Mouse (Mus musculus) testis, postnatal 10 days (tissue): Measurements from ENCODE around the gene Znrd1as.

Experiments
- DNase-seq: peaks from one replicate; pipeline ENCODE4 v3.0.0; 2021; ENCODE audit warnings: low spot score

The Znrd1as gene

GRCm38 (mm10) chr17:36997033-36997735 lies 38.8 kb downstream of the Znrd1as start:
- DNase-seq: peak; percentile 90

DNA sequence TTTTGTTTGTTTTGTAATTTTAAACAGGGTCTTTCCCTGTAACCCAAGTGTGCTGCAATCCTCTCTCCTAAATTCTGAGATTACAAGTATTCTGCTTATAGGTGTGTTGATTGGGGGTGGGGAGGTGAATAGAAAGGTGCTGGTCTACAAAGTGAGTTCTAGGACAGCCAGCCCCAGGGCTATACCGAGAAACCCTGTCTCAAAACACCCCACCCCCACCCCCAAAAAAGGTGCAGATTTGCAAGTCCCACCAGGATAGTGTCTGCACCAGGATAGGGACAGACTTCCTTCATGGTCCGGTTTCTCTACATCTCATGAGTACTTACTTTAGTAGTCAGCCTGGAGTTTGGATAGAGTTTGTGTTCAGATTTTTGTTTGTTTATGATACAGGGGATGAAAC lies 40.1 kb downstream of the Znrd1as start:
- no peak for DNase-seq

DNA sequence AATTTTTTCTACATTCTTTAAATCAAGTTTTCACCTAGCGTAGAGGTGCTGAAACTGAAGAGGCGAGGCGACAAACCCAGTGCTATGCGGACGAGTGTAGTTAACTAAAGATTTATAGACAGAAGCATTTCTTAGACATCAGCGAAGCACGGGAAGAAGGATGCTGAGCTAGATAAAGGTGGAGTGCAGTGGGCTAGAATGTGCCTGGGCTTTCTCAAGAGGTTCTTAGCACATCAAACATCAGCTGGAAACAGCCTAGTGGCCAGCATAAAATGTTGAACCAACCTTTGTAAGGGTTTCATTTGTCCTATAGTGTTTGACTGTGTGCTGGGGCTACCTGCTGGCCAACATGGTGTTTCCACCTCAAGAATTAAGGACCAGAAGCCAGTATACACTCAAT lies 42.5 kb downstream of the Znrd1as start, which contains the start of gene Zfp57:
TSS of gene Zfp57 (plus strand) at position 301 of the 400 bp plus-strand sequence.
- no peak for DNase-seq

DNA sequence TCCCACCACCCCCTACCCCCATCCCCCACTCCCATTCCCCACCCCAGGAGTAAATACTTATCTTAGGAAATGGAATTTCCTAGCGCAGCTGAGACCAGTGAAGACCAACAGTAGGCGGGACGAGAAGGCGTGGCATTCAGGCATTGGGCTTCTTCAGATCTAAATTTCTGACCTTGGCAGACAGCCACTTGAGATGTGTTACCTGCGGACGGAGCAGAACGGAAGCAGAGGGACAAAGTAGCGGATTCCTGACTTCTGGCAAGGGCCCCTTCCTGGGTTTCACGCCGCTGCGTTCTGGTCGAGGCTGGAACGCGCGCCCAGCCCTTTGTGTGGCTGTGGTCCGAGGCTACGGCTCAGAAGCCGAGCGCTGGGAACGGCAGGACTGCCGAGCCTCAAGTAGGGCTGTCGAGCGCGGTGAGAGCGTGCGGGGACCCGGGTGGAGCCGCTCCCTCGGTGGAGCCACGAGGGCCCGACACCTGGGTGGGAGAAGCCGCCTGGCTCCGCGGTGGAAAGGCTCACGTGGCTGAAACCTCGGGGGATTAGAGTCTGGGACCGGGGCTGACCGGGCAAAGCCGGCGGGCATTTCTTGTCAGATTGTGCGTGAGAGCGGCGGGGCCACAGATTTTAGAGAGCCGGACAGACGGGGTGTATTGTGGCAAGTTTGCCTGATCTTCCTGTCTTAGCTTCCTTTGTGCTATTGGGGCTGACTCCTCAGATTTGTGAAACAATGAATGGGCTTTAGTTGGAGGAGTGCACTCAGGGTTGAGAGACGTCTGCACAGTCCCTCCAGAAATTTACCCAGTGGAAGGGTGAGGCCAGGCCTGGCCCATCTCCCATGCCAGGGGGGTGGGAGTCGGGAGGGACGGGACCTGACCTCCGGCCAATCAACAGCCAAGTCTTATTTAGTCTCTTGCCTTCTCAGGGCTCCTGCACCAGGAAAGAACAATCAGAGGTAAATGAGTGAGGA lies 44.3 kb downstream of the Znrd1as start:
- DNase-seq: peak; percentile 60

DNA sequence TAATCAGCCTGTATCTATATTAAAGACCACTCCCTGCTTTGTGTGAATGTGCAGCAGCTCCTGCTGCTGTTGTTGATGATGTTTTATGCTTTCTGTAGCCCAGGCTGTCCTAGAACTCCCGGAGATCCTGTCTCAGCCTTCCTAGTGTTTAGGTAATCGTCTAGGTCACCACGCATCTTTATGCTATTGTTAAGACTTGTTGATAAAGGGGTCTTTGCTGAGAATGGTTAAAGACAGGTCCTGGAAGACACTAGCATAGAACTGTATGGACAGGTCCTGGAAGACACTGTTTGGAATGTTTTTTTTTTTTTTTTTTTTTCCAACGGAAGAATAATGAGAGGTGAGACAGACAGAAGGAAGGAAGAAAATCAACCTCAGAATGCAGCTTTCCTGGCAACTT lies 45.0 kb downstream of the Znrd1as start:
- no peak for DNase-seq

DNA sequence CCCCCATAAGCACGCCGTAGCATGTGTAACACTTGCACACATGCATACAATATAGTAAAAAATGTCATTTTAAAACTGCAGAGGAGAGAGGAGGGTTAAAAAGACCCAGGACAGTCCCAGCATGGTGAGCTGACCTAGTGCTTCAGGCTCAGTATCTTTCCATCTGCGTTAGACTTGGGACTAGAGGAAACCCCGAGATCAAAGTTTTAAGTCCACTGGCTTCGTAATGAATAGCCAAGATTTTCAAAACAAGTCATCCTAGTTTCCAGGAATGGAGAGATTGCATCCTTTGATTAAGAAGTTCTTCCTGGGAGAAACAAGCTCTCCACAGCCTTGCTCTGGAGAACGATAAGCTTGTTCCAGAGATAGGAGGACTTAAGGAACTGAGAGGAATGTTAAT lies 49.8 kb downstream of the Znrd1as start:
- DNase-seq: no peak

DNA sequence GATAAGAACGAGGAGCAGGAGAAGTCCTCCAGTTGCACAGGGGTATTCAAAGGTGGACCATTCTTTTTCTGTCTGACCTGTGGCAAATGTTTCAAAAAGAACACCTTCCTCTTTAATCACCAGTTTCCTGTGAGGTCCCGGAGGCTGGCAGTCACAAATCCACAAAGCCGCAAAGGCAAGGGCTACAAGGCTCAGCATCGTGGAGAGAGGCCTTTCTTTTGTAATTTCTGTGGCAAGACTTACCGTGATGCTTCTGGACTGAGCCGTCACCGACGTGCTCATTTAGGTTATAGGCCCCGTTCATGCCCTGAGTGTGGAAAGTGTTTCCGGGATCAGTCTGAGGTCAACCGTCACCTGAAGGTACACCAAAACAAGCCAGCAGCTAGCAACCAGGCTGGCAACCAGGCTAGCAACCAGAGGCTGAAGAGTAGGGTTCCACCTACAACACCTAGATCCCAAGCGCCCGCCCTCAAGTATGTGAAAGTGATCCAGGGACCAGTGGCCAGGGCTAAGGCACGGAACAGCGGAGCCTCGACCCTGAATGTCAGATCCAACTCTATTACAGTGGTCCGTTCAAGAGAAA lies 51.2 kb downstream of the Znrd1as start:
- DNase-seq: no peak

- DNase-seq: no peak
These were observed 53.3 kb downstream of the Znrd1as start for GRCm38 (mm10) chr17:37011719-37012118.

- no peak for DNase-seq
These were observed 53.7 kb downstream of the Znrd1as start for GRCm38 (mm10) chr17:37012141-37012540.
